Mouse (Mus musculus): Measurements from ENCODE around the gene Calm5.
"Not testable (repeated sequence)": the region's sequence is repeated elsewhere in the genome, so short reads cannot be mapped to it uniquely, and the experiment has no call there.

Calm5 gene

DNA sequence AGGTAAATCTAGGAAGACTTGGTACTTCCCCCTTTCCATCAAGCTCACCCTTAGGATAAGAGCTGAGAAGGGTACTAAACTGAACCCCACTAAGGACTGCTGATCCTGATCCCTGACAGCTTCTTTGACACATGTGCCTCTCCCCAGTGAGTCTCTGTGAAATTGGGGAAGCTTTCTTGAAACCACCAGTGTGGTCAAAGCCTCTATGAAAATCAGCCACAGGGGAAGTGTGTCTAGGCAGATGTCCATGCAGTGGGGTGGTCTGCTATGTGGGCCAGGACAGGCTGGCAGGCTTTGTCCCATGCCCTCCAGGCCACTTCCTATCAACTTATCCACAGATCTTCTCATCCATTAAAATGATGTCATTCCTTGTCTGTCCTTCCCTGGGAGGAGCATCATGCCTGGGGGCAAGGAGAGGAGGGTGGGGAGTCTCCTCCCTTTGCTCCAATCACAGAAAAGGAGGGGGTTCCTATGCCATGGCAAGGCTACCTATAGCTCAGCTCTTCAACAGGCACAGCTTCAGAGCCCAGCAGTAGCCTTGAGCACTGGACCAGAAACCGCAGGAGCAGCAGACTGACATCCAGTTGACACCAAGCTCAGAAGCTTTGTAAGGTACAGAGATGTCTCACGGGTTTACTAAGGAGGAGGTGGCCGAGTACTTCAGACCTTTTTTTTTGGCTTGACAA is at the start of gene Calm5:
Gene Calm5 (plus strand): TSS at position 526 of the 686 bp plus-strand sequence.
- not testable (repeated sequence) for DNase-seq

DNA sequence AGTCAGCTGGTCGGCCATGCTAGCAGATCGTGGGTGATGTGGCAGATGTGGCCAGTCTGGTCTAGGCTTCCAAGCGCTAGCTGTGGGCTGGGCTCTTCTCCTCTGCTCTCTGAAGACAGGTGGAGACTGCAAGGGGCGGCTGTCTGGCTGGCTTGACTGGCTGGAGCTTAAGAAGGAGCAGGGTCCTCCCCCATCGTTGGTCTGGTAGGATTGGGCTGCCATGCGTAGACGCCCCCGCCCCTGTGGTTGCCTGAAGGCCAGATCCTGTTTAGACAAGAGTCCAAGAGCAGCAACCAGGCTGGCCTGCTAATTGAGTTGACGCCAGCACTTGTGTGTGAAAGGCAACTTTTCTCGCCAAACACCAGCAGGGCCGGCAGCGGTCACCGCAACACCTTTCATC is 49.8 kb upstream of the Calm5 start, which contains the start of gene Calml3:
Gene Calml3 (minus strand): TSS at position 131 of the 400 bp plus-strand sequence.
- DNase-seq, result peak; percentile 41 to 53

DNA sequence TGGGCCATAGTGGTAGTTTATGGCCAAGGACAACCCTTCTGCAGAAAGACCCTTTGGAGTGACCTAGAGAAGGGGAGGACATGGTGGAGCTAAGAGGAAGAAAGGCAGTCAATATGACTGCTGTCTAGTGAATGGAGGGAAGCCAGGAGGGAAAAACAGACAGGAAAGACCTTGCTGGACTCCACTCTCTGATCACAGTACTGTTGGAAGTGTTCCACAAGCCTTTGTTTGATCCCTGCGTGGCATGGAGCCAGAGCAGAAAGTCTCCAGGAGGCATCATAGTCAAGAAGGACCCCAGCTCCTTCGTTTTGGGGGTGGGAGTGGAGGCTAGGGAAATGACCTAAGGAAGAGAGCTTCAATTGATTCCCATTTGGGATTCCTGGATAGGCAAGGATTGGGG is 48.8 kb upstream of the Calm5 start:
- peak; percentile 17 to 65 for DNase-seq

DNA sequence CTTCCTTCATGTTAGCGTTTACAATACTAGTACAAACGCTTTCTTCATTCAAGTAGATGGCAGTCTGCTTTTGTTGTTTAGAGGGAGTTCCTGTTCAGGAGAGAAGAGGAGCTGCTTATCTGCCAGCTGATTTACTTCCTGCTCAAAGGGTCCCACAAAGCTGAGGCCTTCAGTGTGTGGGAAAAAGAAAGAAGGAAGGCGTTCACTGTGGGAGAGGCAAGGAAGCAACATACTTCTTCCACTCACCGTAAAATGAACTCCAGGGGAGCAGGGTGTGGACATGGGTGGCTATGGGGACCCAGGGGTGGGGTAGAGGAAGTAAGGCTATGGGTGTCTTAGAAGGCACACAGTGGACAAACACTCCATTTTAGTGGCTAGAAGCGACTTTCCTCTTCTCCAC is 48.3 kb upstream of the Calm5 start:
- DNase-seq, result no peak

DNA sequence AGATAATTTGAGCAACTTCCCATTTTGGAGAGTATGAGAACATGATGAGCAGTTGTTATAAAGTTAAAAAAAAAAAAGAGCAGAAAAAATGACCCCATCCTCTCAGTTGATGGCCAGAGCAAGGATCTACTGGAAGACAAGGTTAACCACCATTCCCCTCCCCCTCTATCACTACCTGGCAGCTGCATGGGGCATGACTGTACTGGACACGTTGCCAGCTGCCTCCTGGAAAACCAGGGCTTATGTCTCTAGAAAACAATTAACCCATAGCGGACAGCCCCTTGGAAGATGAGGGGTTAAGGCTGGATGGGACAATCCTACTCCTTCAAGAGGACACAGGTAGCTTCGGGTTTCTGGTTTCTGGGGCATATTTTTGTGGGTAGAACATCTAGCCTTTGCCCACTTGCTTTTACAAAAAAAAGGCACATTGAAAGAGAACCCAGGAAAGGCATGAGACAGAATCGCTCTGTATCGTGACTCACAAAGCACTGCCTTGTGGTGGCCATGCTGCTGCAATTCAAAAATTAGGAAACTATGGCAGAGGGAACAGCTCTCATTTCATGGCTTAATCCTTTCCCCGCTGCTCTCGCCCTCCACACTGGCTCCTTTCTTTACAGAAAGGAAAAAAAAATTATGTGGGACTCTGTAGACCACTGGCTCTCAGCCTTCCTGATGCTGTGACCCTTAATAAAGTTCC is 46.7 kb upstream of the Calm5 start:
- DNase-seq, result peak; percentile 16 to 30

DNA sequence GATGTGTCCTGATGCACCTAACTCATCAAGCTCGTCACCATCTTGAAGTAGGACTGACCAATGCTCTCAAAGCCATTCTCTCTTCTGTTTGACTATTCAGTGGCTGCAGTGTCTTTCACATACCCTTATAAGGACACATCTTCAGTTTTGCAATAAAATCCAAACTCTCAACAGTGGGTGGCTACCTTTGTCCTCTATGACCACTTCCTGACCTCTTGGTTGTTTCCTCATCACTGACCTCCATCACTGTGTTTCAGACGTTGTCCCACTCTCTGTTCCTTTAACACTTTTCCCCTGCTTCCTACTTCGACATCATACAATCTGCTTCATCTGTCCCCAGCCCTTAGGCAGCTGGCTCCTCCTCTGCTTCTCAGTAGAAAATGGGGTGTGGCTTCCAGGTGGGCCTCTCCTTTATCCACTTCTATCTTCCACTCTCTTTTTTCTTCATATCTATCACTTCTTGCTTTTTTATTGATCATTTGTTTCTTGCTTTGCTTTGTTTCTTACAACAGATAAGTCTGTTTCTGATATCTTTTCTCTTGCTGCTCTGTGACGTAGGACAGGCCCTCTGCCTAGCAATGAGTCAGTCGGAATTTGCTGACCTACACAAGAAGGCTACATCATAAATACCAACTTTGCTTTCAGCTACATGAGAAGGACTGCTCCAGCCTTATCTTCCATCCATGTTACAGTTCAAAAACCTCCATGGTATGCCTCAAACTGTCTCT is 35.8 kb upstream of the Calm5 start:
- DNase-seq, result no peak

DNA sequence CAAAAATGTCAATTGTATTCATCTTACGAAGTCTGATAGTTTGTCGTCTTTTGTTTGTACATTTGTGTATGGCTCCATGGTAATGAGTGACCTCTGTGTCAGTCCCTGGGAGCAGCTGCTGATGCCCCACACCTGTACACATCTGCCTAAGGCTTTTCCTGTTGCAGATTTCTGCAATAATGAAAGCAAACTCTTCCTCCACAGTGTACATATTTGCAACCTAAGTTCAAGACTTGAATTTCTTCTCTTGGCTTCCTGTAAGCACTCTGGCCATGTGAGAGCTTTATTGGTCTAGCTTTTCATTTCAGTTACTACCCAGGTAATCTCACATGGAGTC is 35.3 kb upstream of the Calm5 start:
- DNase-seq, result no peak

DNA sequence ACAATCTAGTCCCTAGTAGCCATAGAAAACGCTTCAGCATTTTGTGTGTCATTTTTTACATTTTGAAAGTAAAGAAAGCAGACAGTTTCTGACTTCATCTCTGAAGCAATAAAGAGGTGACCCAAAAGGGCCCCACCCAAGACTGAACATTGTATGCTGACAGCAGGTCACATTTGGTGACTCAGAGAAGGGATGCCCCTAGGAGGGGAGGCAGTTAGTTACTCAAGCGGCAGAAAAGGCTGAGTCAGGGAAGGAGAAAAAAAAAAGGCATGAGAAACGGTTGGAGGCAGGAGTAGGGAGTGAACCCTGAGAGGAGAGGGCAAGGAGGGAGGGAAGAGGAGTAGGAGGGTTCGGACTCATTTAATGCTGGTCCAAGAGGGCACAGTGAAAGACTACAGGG is 31.9 kb upstream of the Calm5 start:
- no peak for DNase-seq

DNA sequence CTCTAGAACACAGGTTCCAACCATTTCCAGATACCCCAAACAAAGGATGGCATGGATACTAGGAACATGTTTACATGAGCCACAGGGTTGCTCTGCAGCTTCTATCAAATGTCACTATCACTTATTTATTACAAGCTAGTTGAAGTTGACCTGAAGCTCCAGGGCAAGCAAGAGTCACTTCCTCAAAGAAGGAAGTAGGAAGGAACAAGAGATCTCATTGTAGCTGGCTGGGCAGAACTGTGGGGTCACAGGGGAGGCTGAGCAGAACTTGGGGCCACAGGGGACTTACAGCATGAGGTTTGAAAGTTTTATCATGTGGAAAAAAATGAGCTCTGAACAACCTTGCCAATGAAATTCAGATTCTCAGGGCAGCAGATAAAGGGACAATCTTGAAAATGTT is 28.2 kb upstream of the Calm5 start:
- DNase-seq, result no peak

DNA sequence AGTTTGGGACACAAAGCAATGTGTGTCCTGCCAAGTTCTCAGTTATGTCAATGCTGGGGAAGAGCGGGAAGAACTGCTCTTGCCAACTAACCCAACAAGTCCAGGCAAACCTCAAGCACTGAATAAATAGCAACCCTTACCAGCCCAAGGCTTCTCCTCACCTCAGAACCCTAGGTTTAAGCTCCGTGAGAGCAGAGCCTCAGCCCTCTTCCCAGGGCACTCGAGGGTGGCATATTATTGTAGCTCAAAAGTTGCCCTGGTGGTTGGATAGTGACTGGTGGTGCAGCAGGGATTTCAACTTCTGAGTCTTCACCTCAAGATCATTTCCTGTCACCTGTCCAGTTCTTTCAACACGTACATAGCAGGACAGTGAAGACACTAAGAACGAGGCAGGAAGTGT is 22.4 kb upstream of the Calm5 start:
- no peak for DNase-seq

DNA sequence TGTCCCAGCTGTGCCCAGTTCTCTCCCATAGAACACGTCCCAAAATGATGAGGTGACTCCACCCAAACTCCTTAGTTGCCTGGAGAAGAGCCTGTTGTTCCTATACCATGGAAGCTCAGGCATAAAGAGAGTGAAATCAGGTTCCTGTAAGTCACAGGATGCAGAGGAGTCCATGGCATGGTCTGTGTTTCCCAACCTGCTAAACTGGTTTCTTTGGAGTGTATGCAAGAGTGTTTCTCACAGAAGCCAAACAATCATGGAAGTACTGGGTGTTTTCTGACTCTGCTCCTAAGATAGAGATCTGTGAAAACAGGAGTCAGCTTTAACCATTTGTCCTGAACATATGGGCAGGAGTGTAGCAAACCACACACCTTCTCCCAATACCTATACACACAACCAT is 22.0 kb upstream of the Calm5 start:
- DNase-seq, result peak in 1 of 2 experiments; percentile 4

DNA sequence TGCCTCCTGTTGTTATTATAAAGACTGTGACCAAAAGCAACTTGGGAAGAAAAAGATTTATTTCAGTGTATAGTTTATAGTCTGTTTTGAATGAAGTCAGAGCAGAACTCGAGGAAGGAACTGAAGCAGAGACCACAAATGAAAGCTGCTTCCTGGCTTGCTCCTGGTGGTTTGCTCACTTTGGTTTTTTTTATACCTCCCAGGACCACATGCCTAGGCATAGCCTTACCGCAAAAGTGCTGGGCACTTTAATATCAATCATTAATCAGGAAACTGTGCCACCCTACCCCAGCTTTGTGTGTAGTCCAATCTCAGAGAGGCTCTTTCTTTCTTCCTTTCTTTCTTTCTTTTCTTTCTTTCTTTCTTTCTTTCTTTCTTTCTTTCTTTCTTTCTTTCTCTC is 21.5 kb upstream of the Calm5 start:
- DNase-seq, result peak in 1 of 2 experiments; percentile 4

DNA sequence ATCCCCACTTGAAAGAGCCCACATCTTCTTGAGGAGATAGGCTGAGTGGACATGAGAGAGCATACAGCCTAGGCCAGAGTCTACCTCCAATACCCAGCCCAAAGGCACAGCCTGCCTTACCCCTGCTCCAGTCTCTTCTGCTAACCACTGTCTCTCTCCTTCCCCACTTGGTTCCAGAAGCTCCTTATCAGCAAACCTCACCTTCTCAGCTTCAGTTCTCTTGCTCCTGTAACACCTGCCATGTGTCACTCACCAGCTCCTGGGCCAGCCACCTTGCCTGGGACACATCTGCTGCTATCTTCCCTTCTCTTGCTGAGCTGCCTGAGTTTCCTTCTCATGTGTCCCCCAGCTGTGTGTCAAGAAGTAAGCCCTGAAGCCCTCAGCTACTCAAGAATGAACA is 20.3 kb upstream of the Calm5 start:
- DNase-seq, result not testable (repeated sequence)

DNA sequence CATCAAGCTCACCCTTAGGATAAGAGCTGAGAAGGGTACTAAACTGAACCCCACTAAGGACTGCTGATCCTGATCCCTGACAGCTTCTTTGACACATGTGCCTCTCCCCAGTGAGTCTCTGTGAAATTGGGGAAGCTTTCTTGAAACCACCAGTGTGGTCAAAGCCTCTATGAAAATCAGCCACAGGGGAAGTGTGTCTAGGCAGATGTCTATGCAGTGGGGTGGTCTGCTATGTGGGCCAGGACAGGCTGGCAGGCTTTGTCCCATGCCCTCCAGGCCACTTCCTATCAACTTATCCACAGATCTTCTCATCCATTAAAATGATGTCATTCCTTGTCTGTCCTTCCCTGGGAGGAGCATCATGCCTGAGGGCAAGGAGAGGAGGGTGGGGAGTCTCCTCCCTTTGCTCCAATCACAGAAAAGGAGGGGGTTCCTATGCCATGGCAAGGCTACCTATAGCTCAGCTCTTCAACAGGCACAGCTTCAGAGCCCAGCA is 16.6 kb upstream of the Calm5 start, which contains the start of gene Calm4:
Gene Calm4 (plus strand): TSS at position 446 of the 496 bp plus-strand sequence.
- not testable (repeated sequence) for DNase-seq

DNA sequence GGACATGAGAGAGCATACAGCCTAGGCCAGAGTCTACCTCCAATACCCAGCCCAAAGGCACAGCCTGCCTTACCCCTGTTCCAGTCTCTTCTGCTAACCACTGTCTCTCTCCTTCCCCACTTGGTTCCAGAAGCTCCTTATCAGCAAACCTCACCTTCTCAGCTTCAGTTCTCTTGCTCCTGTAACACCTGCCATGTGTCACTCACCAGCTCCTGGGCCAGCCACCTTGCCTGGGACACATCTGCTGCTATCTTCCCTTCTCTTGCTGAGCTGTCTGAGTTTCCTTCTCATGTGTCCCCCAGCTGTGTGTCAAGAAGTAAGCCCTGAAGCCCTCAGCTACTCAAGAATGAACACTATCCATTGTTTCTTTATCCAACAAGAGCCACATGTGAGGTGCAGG is 13.3 kb upstream of the Calm5 start:
- not testable (repeated sequence) for DNase-seq

DNA sequence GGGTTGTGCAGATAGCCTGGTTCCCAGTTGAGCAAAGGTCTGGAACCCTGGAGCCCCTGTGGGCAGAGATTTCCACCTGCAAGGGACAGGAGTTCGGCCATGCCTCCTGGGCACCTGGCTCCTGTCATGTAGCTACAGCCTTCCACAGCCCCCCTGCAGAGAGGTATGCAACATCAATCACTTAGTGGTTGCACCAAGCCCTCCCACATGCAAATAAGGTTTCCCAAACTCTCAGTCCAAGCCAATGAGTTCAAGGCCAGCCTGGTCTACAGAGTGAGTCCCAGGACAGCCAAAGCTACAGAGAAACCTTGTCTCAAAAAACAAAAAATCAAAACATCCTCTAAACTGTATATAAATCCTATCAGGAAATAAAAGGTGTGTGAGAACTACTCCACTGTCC is 3.6 kb upstream of the Calm5 start:
- DNase-seq, result no peak

DNA sequence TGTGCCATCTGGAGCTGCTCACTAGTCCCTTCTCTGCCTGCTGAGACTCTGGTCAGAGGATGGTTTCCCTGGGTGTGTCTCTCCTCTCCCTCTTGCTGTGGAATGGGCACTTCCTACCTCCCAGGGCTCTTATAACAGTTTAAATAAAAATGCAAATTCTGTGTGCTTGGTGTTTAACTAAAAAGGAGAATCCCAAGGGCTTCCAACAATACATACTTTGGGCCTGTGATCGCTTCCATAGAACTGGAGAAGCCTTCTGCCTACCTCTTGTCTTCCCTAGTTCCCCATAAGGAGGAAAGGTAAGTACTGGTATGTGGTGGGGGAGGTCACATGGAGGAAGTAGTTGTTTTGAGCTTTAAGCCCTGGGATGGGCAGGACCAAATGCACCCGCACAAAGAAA is 883 bp downstream of the Calm5 start:
- no peak for DNase-seq

DNA sequence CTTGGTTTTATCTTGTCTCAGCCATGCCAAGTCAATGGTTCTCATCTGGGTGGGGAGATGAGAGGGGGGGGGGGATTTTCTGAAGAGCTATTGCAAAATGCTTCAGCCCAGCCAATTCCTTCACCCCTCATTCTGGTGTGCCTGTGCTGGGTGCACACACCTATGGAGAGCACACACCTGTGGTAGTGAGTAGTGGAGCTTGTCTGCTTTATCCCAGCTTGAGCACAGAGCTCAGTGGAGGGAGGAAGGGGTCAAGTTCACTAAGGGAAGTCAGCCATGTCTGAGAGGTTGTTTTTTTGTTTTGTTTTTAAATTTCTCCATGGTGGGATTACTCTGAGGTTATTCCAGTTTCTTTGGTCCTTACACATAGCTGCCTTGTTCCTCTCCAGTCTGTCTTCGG is 2.3 kb downstream of the Calm5 start:
- no peak for DNase-seq

DNA sequence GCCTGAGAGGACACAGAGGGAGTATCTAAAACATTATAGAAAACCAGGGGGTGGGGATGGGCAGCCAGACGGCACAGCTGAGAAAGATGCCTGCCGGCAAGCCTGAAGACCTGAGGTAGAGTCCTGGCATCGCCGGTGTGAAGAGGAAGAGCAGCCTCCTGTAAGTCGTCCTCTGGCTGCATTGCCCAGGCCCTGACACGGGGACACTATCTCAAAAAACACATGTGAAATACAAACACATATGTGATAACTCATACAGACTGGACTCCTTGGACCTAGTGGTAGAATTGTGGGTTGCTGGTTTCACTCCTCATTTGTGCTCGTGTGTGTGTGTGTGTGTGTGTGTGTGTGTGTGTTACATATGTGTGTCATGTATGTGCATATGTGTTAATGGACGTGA is 7.3 kb downstream of the Calm5 start:
- no peak for DNase-seq

DNA sequence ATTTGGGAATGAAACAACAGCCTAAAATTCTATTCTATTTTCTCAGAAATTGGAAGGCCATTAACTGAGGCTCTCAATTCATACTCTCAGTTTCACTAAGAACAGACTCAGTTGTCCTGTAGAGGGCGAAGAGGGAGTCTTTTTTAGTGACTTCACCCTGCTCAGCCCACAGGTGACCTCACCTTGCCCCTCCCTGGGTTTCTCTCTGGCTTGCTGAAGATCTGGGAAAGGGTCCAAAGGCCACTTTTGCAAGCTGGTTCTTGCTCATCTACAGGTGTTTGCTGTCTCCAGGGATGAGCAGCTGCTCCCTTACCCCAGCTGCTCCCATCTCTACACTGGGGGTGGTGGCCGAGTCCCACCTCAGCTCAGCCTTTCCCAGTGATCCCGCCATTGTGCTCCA is 8.4 kb downstream of the Calm5 start:
- DNase-seq, result peak in 1 of 2 experiments; percentile 22

DNA sequence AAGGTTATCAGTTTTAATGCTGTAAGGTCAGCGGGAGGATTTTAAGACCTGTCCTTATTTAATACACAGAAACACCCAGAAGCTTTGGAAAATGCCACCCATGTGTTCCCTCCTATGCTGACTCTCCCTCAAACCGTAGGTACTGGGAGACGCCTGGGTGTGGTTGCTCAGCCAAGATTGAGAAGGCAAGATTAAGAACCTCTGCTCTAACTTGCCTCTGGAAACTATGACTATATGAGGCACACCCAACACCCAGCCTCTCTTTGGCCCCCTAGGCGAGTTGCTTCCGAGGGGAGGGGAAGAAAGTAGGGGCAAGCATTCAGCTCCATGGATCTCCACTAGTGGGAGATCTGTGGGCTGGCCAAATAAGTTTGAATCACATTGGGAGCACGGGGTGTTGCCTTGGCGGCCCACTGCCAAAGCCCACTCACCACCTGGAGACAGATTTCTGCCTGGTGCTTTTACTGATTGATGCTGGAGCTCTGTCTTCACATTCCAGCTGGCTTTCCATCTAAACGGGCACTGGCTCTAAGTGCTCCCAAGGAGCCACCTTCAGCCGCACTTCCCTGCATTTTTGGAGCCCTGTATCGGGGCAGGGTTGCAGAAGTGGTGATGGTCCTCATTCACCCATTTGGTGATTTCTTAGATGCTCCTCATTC is 9.1 kb downstream of the Calm5 start:
- no peak for DNase-seq

DNA sequence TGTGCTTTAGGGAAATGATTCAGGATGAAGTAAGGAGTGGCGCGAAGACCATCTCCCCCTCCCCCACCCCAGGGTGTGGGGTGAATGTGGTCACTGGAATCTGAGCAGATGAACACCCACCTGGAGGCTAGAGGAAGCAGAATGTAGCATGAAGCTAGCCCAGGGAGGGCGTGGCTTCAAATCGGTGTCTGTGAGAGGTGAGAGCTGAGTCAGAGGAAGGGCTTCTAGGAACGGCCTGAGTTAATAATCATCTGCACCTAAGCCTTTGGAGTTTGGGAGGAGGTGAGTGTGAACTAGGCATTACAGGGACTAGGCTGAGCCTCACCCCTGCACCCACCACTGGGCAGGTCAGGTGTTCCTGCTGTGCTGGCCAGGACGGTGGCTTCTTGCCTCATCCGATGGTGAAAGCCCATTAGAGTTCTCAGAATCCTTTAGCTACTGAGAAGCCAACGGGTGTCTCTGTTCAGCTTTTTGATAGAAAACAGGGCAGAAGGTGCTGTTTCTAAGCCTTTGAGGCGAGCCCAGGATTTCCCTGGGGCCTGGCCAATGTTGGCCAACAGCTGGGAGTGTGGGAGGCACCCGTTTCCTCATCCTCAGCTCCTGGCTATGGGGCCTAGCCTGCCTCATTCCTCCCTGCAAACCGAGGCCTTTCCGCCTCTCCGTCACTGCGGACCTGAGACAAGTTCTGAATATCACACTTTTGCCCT is 11.8 kb downstream of the Calm5 start:
- peak; percentile 51 to 61 for DNase-seq

Data from kidney, postnatal 36 days (tissue).